Mouse (Mus musculus): ENCODE results near the gene Dhcr7. TPM values are rescaled to one million over a fixed set of nuclear protein-coding genes. Genes with fewer than 3 reads are reported as not detected.
A peak's percentile ranks its signal among the peaks of the same experiment; 100 is the strongest.

The Dhcr7 gene
- polyA plus RNA-seq, 1 experiment = 117 TPM

GRCm38 (mm10) chr7:143834972-143835371 is 12.0 kb downstream of the Dhcr7 start:
- Histone ChIP-seq H3K4me1 (ENCODE audit: control insufficient read depth, insufficient read depth, low read length) (peaks cover 4% of the 10 kb centered on the region), H3K9me3 (replicated peaks; ENCODE audit: control insufficient read depth, insufficient read depth, low read length, poor library complexity, severe bottlenecking) (no peaks in the 10 kb centered on the region), H3K27me3 (ENCODE audit: control insufficient read depth, insufficient read depth, low read length, poor library complexity, severe bottlenecking) (no peaks in the 10 kb centered on the region), H3K36me3 (ENCODE audit: control insufficient read depth, insufficient read depth, low read length, poor library complexity, severe bottlenecking) (peaks cover 14% of the 10 kb centered on the region), H3K9ac (ENCODE audit: low read depth, poor library complexity, severe bottlenecking) (no peak overlapping the region), H3K4me3 (ENCODE audit: low read depth, low read length) (no peak overlapping the region), H3K27ac (ENCODE audit: insufficient read depth, low read length) (no peak overlapping the region)
- TF ChIP-seq POLR2A (IDR thresholded peaks at IDR 0.05; ENCODE audit: insufficient read depth, low read length) (no peak), CTCF (IDR thresholded peaks at IDR 0.05; ENCODE audit: low read depth, low read length) (no peak), EP300 (IDR thresholded peaks at IDR 0.05; ENCODE audit: insufficient read depth, low read depth, low read length) (no peak)

DNA sequence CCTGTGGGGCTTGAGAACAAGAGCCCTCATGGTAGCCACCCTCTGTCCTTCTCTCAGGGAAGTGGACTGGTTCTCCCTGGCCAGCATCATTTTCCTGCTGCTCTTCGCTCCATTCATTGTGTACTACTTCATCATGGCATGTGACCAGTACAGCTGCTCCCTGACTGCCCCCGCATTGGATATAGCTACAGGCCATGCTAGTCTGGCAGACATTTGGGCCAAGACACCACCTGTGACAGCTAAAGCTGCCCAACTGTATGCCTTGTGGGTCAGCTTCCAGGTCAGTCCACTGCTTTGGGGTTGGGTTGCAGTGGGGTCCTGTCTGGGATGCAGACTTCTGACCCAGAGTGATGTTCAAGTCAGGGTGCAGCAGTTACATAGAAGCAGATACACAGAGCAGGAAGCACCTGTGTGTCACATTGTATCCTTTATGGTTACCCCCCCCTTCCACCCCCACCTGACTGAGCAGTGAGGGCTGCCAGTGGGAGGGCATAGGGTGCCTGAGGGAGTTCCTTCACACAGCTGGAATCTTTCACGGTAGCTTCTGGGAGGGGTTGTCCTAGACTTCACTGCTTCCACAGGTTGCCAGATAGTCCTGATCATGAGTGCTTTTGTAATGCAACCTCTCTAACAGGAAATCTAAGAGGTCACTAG is 14.9 kb downstream of the Dhcr7 start:
- no peaks in the 10 kb centered on the region for H3K27me3 ChIP-seq (ENCODE audit: control insufficient read depth, insufficient read depth, low read length, poor library complexity, severe bottlenecking)
- no peak overlapping the region for H3K9ac ChIP-seq (ENCODE audit: low read depth, poor library complexity, severe bottlenecking)
- H3K9me3 ChIP-seq (replicated peaks; ENCODE audit: control insufficient read depth, insufficient read depth, low read length, poor library complexity, severe bottlenecking) = no peaks in the 10 kb centered on the region
- H3K27ac ChIP-seq (ENCODE audit: insufficient read depth, low read length) = no peak overlapping the region
- peaks cover 4% of the 10 kb centered on the region for H3K4me1 ChIP-seq (ENCODE audit: control insufficient read depth, insufficient read depth, low read length)
- peaks cover 21% of the 10 kb centered on the region for H3K36me3 ChIP-seq (ENCODE audit: control insufficient read depth, insufficient read depth, low read length, poor library complexity, severe bottlenecking)
- TF ChIP-seq CTCF (IDR thresholded peaks at IDR 0.05; ENCODE audit: low read depth, low read length) = no peak
- TF ChIP-seq POLR2A (IDR thresholded peaks at IDR 0.05; ENCODE audit: insufficient read depth, low read length) = no peak
- no peak for TF ChIP-seq EP300 (IDR thresholded peaks at IDR 0.05; ENCODE audit: insufficient read depth, low read depth, low read length)
- H3K4me3 ChIP-seq (ENCODE audit: low read depth, low read length) = no peak overlapping the region

- Histone ChIP-seq H3K9me3 (replicated peaks; ENCODE audit: control insufficient read depth, insufficient read depth, low read length, poor library complexity, severe bottlenecking) (no peaks in the 10 kb centered on the region), H3K27ac (ENCODE audit: insufficient read depth, low read length) (no peak overlapping the region), H3K4me1 (ENCODE audit: control insufficient read depth, insufficient read depth, low read length) (peaks cover 3% of the 10 kb centered on the region), H3K36me3 (ENCODE audit: control insufficient read depth, insufficient read depth, low read length, poor library complexity, severe bottlenecking) (peaks cover 32% of the 10 kb centered on the region), H3K4me3 (ENCODE audit: low read depth, low read length) (no peak overlapping the region), H3K27me3 (ENCODE audit: control insufficient read depth, insufficient read depth, low read length, poor library complexity, severe bottlenecking) (no peaks in the 10 kb centered on the region), H3K9ac (ENCODE audit: low read depth, poor library complexity, severe bottlenecking) (no peak overlapping the region)
- no peak for TF ChIP-seq EP300 (IDR thresholded peaks at IDR 0.05; ENCODE audit: insufficient read depth, low read depth, low read length)
- no peak for TF ChIP-seq POLR2A (IDR thresholded peaks at IDR 0.05; ENCODE audit: insufficient read depth, low read length)
- TF ChIP-seq CTCF (IDR thresholded peaks at IDR 0.05; ENCODE audit: low read depth, low read length) = no peak
Observed at GRCm38 (mm10) chr7:143840121-143840520, 17.2 kb downstream of the Dhcr7 start.

GRCm38 (mm10) chr7:143841301-143841700 is 18.4 kb downstream of the Dhcr7 start:
- H3K27ac ChIP-seq (ENCODE audit: insufficient read depth, low read length) = no peak overlapping the region
- no peak overlapping the region for H3K9ac ChIP-seq (ENCODE audit: low read depth, poor library complexity, severe bottlenecking)
- no peaks in the 10 kb centered on the region for H3K27me3 ChIP-seq (ENCODE audit: control insufficient read depth, insufficient read depth, low read length, poor library complexity, severe bottlenecking)
- peaks cover 40% of the 10 kb centered on the region for H3K36me3 ChIP-seq (ENCODE audit: control insufficient read depth, insufficient read depth, low read length, poor library complexity, severe bottlenecking)
- no peak for TF ChIP-seq POLR2A (IDR thresholded peaks at IDR 0.05; ENCODE audit: insufficient read depth, low read length)
- TF ChIP-seq CTCF (IDR thresholded peaks at IDR 0.05; ENCODE audit: low read depth, low read length) = no peak
- TF ChIP-seq EP300 (IDR thresholded peaks at IDR 0.05; ENCODE audit: insufficient read depth, low read depth, low read length) = no peak
- H3K4me3 ChIP-seq (ENCODE audit: low read depth, low read length) = no peak overlapping the region
- no peaks in the 10 kb centered on the region for H3K9me3 ChIP-seq (replicated peaks; ENCODE audit: control insufficient read depth, insufficient read depth, low read length, poor library complexity, severe bottlenecking)
- no peaks in the 10 kb centered on the region for H3K4me1 ChIP-seq (ENCODE audit: control insufficient read depth, insufficient read depth, low read length)

GRCm38 (mm10) chr7:143848127-143848767 is 25.3 kb downstream of the Dhcr7 start:
- Histone ChIP-seq H3K27me3 (ENCODE audit: control insufficient read depth, insufficient read depth, low read length, poor library complexity, severe bottlenecking) (no peaks in the 10 kb centered on the region), H3K4me3 (ENCODE audit: low read depth, low read length) (no peak overlapping the region), H3K9ac (ENCODE audit: low read depth, poor library complexity, severe bottlenecking) (no peak overlapping the region), H3K27ac (ENCODE audit: insufficient read depth, low read length) (peak overlapping the region; percentile 6; the same call in 1 of the 2 replicates), H3K4me1 (ENCODE audit: control insufficient read depth, insufficient read depth, low read length) (peaks cover 2% of the 10 kb centered on the region), H3K9me3 (replicated peaks; ENCODE audit: control insufficient read depth, insufficient read depth, low read length, poor library complexity, severe bottlenecking) (no peaks in the 10 kb centered on the region), H3K36me3 (ENCODE audit: control insufficient read depth, insufficient read depth, low read length, poor library complexity, severe bottlenecking) (peaks cover 31% of the 10 kb centered on the region)
- no peak for TF ChIP-seq EP300 (IDR thresholded peaks at IDR 0.05; ENCODE audit: insufficient read depth, low read depth, low read length)
- no peak for TF ChIP-seq CTCF (IDR thresholded peaks at IDR 0.05; ENCODE audit: low read depth, low read length)
- no peak for TF ChIP-seq POLR2A (IDR thresholded peaks at IDR 0.05; ENCODE audit: insufficient read depth, low read length)

Measured in ES-Bruce4 (cell line).